Mouse (Mus musculus) C2C12 (cell line): ENCODE data around the gene Hoxb13. TPM values are rescaled to one million over a fixed set of nuclear protein-coding genes. Genes with fewer than 3 reads are reported as not detected.

Source experiments
- H3K27me3 ChIP-seq: one replicate; pipeline ENCODE4 v1.6.1; 2011; ENCODE audit not compliant: control insufficient read depth, insufficient read depth, insufficient read length
- H3K36me3 ChIP-seq: one replicate; pipeline ENCODE4 v1.6.1; 2011; ENCODE audit not compliant: control insufficient read depth, insufficient read depth
- H3K4me3 ChIP-seq: one replicate; pipeline ENCODE4 v1.5.1; 2011; ENCODE audit warnings: mild to moderate bottlenecking, control low read depth; ENCODE audit not compliant: poor library complexity, insufficient read depth, severe bottlenecking
- H3K79me2 ChIP-seq: one replicate; pipeline ENCODE4 v1.6.1; 2011; ENCODE audit not compliant: control insufficient read depth, insufficient read depth
- H3K79me3 ChIP-seq: one replicate; pipeline ENCODE4 v1.6.1; 2011; ENCODE audit warnings: low read depth, control low read depth
- H3ac ChIP-seq: one replicate; pipeline ENCODE3; 2011; ENCODE audit warnings: low read depth; ENCODE audit not compliant: control insufficient read depth, insufficient read length
- CEBPB ChIP-seq: IDR thresholded peaks from one replicate; pipeline ENCODE4 v1.6.1; 2011; ENCODE audit warnings: low read depth, mild to moderate bottlenecking, control low read depth, moderate library complexity
- CTCF ChIP-seq: IDR thresholded peaks from one replicate; pipeline ENCODE4 v1.5.1; 2011; ENCODE audit not compliant: control insufficient read depth, insufficient read depth, insufficient read length
- FOSL1 ChIP-seq: IDR thresholded peaks from one replicate; pipeline ENCODE4 v1.8.0; 2011; ENCODE audit warnings: mild to moderate bottlenecking, low read length; ENCODE audit not compliant: poor library complexity, insufficient read depth, severe bottlenecking
- MAX ChIP-seq: IDR thresholded peaks from one replicate; pipeline ENCODE4 v1.6.1; 2011; ENCODE audit warnings: mild to moderate bottlenecking, control low read depth
- MYOD1 ChIP-seq: IDR thresholded peaks from one replicate; pipeline ENCODE4 v1.6.1; 2011; ENCODE audit warnings: low read depth; ENCODE audit not compliant: control insufficient read depth, insufficient read length
- MYOG ChIP-seq: IDR thresholded peaks from one replicate; pipeline ENCODE4 v1.6.1; 2011; ENCODE audit not compliant: control insufficient read depth, insufficient read length; ENCODE audit errors: extremely low read depth
- USF1 ChIP-seq: IDR thresholded peaks from one replicate; pipeline ENCODE4 v1.6.1; 2011; ENCODE audit warnings: low read depth, mild to moderate bottlenecking, control low read depth, moderate library complexity
- polyA plus RNA-seq: library from polyadenylated mRNA; unstranded; fragments of >200 nt; fragmentation: generic; extraction: Trizol; gene quantifications from one replicate; pipeline ENCODE4 v1.2.1, GENCODE M21; 2012; ENCODE audit warnings: missing spikeins

Gene Hoxb13
- polyA plus RNA-seq, 1 experiment = 0.09 TPM

DNA sequence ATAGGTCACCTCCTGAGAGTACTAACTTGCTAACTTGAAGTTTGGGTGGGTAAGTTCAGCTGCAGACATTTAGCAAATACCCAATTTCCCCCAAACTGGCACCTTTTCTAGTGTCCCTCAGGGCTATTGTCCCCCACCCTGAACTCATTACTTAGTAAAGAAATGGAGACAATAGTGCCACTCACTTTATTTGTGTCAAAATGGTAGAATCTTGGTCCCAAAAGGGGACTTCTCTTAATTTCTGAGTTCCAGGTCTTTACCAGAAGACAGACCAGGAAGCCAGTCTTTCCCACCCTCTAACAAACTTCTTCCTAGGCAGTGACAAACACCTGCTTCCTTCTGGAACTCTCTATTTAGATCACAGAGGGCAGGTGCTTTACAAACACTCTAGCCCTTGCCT lies 7.6 kb downstream of the Hoxb13 start:
- H3ac ChIP-seq = no peak overlapping the region
- no peaks in the 10 kb centered on the region for H3K36me3 ChIP-seq
- peaks cover 72% of the 10 kb centered on the region for H3K27me3 ChIP-seq
- H3K4me3 ChIP-seq = no peak overlapping the region
- H3K79me2 ChIP-seq = no peaks in the 10 kb centered on the region
- TF ChIP-seq MYOG (no peak), USF1 (no peak), CEBPB (no peak), MYOD1 (no peak), CTCF (no peak), MAX (no peak), FOSL1 (no peak)
- no peaks in the 10 kb centered on the region for H3K79me3 ChIP-seq

- Histone ChIP-seq H3K4me3 (no peak overlapping the region), H3ac (no peak overlapping the region), H3K79me2 (no peaks in the 10 kb centered on the region), H3K79me3 (no peaks in the 10 kb centered on the region), H3K27me3 (peaks cover 70% of the 10 kb centered on the region), H3K36me3 (no peaks in the 10 kb centered on the region)
- TF ChIP-seq MAX (no peak), USF1 (no peak), CTCF (no peak), CEBPB (no peak), MYOG (no peak), MYOD1 (no peak), FOSL1 (no peak)
Measured at GRCm38 (mm10) chr11:96202401-96203081, 8.4 kb downstream of the Hoxb13 start.

- Histone ChIP-seq H3K4me3 (no peak overlapping the region), H3ac (no peak overlapping the region), H3K27me3 (peaks cover 73% of the 10 kb centered on the region), H3K79me2 (no peaks in the 10 kb centered on the region), H3K36me3 (no peaks in the 10 kb centered on the region), H3K79me3 (no peaks in the 10 kb centered on the region)
- no peak for TF ChIP-seq USF1
- no peak for TF ChIP-seq CTCF
Measured at GRCm38 (mm10) chr11:96203182-96203788, 9.2 kb downstream of the Hoxb13 start.

DNA sequence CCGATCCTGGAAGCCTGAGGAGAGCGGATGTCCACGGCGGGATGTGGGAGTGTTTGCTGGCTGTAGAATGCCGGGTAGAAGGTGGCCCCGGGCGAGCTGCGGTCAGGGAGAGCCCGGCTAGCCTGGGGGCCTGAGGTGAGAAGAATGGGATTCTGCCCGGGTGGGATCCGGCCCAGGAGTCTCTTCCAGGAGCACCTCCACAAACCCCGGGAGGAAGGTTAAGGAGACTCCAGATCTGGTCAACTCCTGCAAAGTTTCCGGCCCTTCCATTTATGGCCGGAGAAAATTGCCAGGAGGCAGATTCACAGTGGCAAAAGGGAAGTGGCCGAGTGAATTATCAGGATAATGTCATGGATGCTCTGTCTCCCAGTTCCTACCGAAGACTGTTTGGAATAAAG lies 9.7 kb downstream of the Hoxb13 start:
- Histone ChIP-seq H3ac (no peak overlapping the region), H3K4me3 (no peak overlapping the region), H3K36me3 (no peaks in the 10 kb centered on the region), H3K79me2 (no peaks in the 10 kb centered on the region), H3K27me3 (peaks cover 76% of the 10 kb centered on the region), H3K79me3 (no peaks in the 10 kb centered on the region)
- TF ChIP-seq FOSL1 = no peak
- no peak for TF ChIP-seq MAX
- no peak for TF ChIP-seq MYOD1
- no peak for TF ChIP-seq MYOG
- TF ChIP-seq CTCF = no peak
- no peak for TF ChIP-seq CEBPB
- no peak for TF ChIP-seq USF1

DNA sequence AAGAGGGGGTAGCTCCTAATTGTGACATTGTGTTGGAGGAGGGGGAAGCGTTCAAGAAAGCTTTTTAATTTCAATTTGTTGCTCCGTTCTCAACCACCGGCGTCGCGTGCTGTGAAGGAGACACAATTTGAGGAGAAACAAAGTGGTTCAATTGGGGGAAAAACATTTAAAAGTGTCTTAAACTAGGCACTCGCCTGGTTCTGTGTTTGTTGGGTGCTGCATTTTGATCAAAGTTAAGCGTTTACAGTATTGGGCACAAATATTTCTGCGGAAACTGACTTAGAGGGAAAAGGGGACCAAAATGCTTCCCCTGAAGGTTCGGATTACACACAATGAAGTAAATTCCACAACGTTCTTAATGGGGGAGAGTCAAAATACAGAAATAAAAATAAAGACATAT lies 10.2 kb downstream of the Hoxb13 start:
- Histone ChIP-seq H3K27me3 (peaks cover 80% of the 10 kb centered on the region), H3K79me2 (no peaks in the 10 kb centered on the region), H3ac (no peak overlapping the region), H3K79me3 (no peaks in the 10 kb centered on the region), H3K36me3 (no peaks in the 10 kb centered on the region), H3K4me3 (no peak overlapping the region)
- TF ChIP-seq MAX = no peak
- TF ChIP-seq MYOG = no peak
- TF ChIP-seq CTCF = no peak
- TF ChIP-seq CEBPB = no peak
- TF ChIP-seq FOSL1 = no peak
- no peak for TF ChIP-seq MYOD1
- no peak for TF ChIP-seq USF1

DNA sequence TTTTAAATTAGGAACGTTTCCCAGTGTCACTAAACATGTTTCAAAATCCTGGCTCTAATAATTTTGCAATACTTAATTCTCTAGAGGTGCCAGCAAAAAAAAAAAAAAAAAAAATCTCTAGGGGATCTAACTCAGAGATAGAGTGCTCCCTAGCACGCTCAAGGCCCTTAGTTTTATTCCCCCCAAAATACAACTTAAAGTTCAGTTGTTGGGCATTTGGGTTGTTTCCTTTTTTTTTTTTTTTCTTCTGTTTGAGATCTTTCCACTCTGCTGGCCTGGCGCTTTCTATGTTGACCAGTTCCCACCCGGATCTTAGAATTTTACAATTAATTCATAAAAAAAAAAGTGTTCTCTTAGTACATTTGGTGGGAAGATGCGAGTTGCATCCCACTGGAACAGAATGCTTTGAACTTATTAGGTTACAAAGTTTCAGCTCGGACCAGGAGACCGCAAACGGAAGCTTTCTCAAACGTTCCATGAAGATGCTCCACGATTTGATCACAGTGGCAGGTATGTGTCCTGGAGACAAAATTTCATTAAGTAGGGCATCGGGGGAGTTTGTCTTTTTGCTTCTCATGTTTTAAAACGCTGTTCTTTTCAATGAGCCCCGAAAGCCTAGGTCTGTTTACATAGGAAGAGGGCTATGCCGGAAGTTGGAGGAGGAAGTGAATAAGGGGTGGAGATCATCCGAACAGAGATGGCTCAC lies 11.5 kb downstream of the Hoxb13 start:
- Histone ChIP-seq H3K79me2 (no peaks in the 10 kb centered on the region), H3K79me3 (no peaks in the 10 kb centered on the region), H3K36me3 (no peaks in the 10 kb centered on the region), H3K27me3 (peaks cover 72% of the 10 kb centered on the region), H3ac (no peak overlapping the region), H3K4me3 (no peak overlapping the region)
- no peak for TF ChIP-seq CTCF
- no peak for TF ChIP-seq MYOD1
- TF ChIP-seq CEBPB = no peak
- TF ChIP-seq MAX = no peak
- no peak for TF ChIP-seq USF1
- no peak for TF ChIP-seq MYOG
- TF ChIP-seq FOSL1 = no peak
